Mouse (Mus musculus) stomach, postnatal 0 days (tissue): Measurements from ENCODE around the gene Mmel1. TPM values are rescaled to one million over a fixed set of nuclear protein-coding genes. Genes with fewer than 3 reads are reported as not detected.

Source experiments
- ATAC-seq: fragments of 200-750 bp; cut with Nextera tagmentation; 2 replicates; pipeline ENCODE4 v1.8.0; 2017; ENCODE audit not compliant: low FRiP score, low TSS enrichment
- DNase-seq: peaks from one replicate; pipeline ENCODE4 v3.0.0-alpha.2; 2016; ENCODE audit warnings: low spot score
- H3K27ac ChIP-seq: fragments of 300-500 bp; sonication (generic); replicated peaks from 2 replicates; pipeline ENCODE4 v1.5.1; 2014; ENCODE audit warnings: mild to moderate bottlenecking, control low read depth
- H3K27me3 ChIP-seq: fragments of 300-500 bp; sonication (generic); 2 replicates; pipeline ENCODE4 v1.6.1; 2014; ENCODE audit warnings: low read length; ENCODE audit not compliant: control insufficient read depth, insufficient read depth
- H3K36me3 ChIP-seq: fragments of 300-500 bp; sonication (generic); 2 replicates; pipeline ENCODE4 v1.6.1; 2014; ENCODE audit warnings: low read length, mixed read lengths; ENCODE audit not compliant: control insufficient read depth, insufficient read depth
- H3K4me1 ChIP-seq: fragments of 300-500 bp; sonication (generic); replicated peaks from 2 replicates; pipeline ENCODE4 v1.6.1; 2014; ENCODE audit warnings: antibody characterized with exemption; ENCODE audit not compliant: control insufficient read depth, insufficient read depth
- H3K4me2 ChIP-seq: fragments of 300-500 bp; sonication (generic); replicated peaks from 2 replicates; pipeline ENCODE4 v1.6.1; 2014; ENCODE audit warnings: low read depth, mild to moderate bottlenecking, control low read depth, moderate library complexity
- H3K4me3 ChIP-seq: fragments of 300-500 bp; sonication (generic); 2 replicates; pipeline ENCODE4 v1.5.1; 2014; ENCODE audit warnings: low read depth, low read length, control low read depth
- H3K9ac ChIP-seq: fragments of 300-500 bp; sonication (generic); 2 replicates; pipeline ENCODE4 v1.6.1; 2014; ENCODE audit warnings: mild to moderate bottlenecking, low read length, control low read depth, mixed read lengths
- H3K9me3 ChIP-seq: fragments of 300-500 bp; sonication (generic); 2 replicates; pipeline ENCODE4 v1.6.1; 2016; ENCODE audit warnings: low read length; ENCODE audit not compliant: control insufficient read depth
- CTCF ChIP-seq: IDR thresholded peaks from 2 replicates; pipeline ENCODE4 v1.5.1; 2016; ENCODE audit warnings: antibody characterized with exemption, low read depth, mild to moderate bottlenecking, moderate library complexity
- EP300 ChIP-seq: optimal IDR thresholded peaks from 2 replicates; pipeline ENCODE3; 2016; ENCODE audit warnings: antibody characterized with exemption
- WGBS: fragments of 180-500 bp; shearing (Covaris S2); extraction: QIAGEN DNeasy Blood & Tissue Kit; methylation state at CpG from one replicate; pipeline ENCODE4 v1.1.7; 2014; 5-methylcytosine and 5-hydroxymethylcytosine counted together
- polyA plus RNA-seq: library from polyadenylated mRNA; unstranded; fragments of >200 nt; fragmentation: Nextera tagmentation; extraction: Ambion mirVana; gene quantifications from 2 replicates; pipeline ENCODE4 v1.2.1, GENCODE M21; 2015

The Mmel1 gene
- polyA plus RNA-seq, 1 experiment from 2014 or later: not detected

- no peak overlapping the region for H3K27ac ChIP-seq
- H3K4me1 ChIP-seq: no peaks in the 10 kb centered on the region
- H3K4me3 ChIP-seq: no peak overlapping the region
- H3K36me3 ChIP-seq: no peaks in the 10 kb centered on the region
- TF ChIP-seq EP300 (no peak), CTCF (no peak)
- H3K4me2 ChIP-seq: no peak overlapping the region
- no peaks in the 10 kb centered on the region for H3K9me3 ChIP-seq
- DNase-seq (no peak), ATAC-seq (no peak)
- H3K9ac ChIP-seq: no peak overlapping the region
- 65% methylated on average over 3 of the region's 3 CpGs for WGBS
- peaks cover 5% of the 10 kb centered on the region; the same call in 1 of the 2 replicates for H3K27me3 ChIP-seq
These were observed 10.8 kb upstream of the Mmel1 start for GRCm38 (mm10) chr4:154858601-154859000.

- Histone ChIP-seq H3K4me1 (no peaks in the 10 kb centered on the region), H3K27ac (no peak overlapping the region), H3K9me3 (no peaks in the 10 kb centered on the region), H3K9ac (no peak overlapping the region), H3K36me3 (no peaks in the 10 kb centered on the region), H3K27me3 (no peaks in the 10 kb centered on the region), H3K4me2 (no peak overlapping the region), H3K4me3 (no peak overlapping the region)
- 77% methylated on average over 5 of the region's 5 CpGs for WGBS
- no peak for TF ChIP-seq CTCF
- no peak for TF ChIP-seq EP300
- DNase-seq (no peak), ATAC-seq (no peak)
These were observed 7.4 kb upstream of the Mmel1 start for GRCm38 (mm10) chr4:154861967-154862366.

GRCm38 (mm10) chr4:154863436-154863935 is 5.9 kb upstream of the Mmel1 start:
- ATAC-seq: no peak

DNA sequence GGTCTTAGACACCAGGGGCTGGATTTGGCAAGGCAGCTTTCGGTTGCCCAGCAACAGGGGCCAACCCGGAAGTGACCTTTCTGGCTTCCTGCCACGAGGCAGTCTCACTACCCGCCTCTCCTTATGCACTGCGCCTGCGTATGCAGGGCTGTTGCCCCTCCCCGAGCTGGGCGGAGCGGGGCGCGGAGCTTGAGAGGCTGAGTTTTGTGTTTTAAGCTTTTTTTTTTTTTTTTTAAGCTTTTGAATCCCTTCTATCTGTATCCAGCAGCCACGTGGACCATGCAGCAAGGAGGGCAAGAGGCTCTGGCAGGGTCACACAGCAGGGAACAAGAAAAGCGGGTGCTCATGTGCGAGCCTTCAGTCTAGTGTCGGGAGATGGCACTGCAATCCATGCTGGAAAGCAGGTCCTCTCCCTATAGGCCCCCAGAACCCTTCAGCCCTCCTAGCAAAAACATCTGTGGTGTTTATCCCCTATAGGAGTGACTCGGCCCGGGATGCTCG is 5.1 kb upstream of the Mmel1 start:
- H3K36me3 ChIP-seq: no peaks in the 10 kb centered on the region
- H3K27me3 ChIP-seq: no peaks in the 10 kb centered on the region
- H3K4me3 ChIP-seq: peak overlapping the region; percentile 35
- WGBS: 1% methylated on average over 16 of the region's 18 CpGs
- peak overlapping the region; percentile 63; the same call in 1 of the 2 replicates for H3K27ac ChIP-seq
- peak overlapping the region; percentile 64 for H3K4me2 ChIP-seq
- ATAC-seq (peak; percentile 86), DNase-seq (peak; percentile 93)
- TF ChIP-seq EP300 (no peak), CTCF (peak; percentile 59)
- no peaks in the 10 kb centered on the region for H3K4me1 ChIP-seq
- H3K9me3 ChIP-seq: no peaks in the 10 kb centered on the region
- peak overlapping the region; percentile 53 for H3K9ac ChIP-seq

More at GRCm38 (mm10) chr4:154863436-154863935, 5.9 kb upstream of the Mmel1 start:
- H3K9ac ChIP-seq: no peak overlapping the region
- H3K27ac ChIP-seq: no peak overlapping the region
- H3K4me1 ChIP-seq: no peaks in the 10 kb centered on the region
- H3K36me3 ChIP-seq: no peaks in the 10 kb centered on the region
- H3K27me3 ChIP-seq: no peaks in the 10 kb centered on the region
- no peak overlapping the region for H3K4me2 ChIP-seq
- no peaks in the 10 kb centered on the region for H3K9me3 ChIP-seq
- DNase-seq: no peak
- 76% methylated on average over 3 of the region's 3 CpGs for WGBS
- no peak overlapping the region for H3K4me3 ChIP-seq
- no peak for TF ChIP-seq CTCF
- no peak for TF ChIP-seq EP300

DNA sequence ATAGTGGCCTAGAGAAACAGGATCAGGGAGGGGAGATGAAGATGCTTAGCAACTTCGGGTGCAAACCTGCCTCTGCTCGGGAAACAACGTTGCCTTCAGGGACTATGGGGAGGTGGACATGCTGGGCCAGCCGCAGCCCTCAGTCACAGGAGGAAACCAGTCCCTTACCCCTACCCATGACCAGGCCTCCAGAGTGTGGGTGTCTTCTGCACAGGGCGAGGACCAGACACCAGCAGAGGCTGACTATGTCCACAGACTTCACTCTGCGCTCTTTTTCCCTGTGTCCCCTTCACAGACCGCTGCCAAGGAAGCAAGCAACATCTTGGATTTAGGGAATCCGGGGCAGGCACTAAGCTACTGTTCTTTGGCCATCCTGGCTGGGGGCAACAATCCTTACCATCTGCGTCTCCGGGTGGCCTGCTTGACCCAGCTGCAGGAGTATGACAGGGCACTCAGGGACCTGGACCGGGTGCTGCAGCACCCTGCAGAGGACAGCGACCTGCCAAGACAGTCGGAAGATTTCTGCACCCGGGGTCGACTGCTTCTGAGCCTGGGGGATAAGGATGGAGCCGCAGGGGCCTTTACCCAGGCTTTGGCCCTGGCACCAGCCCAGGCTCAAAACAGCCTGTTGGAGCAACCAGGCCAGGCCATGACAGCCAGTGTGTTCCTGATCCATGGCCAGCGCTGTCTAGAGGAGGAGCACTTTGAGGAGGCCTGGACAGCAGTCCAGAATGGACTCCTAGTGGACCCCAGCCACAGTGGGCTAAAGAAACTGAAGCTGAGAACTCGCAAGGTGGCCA is 4.2 kb upstream of the Mmel1 start:
- H3K4me3 ChIP-seq: no peak overlapping the region; the same call in 1 of the 2 replicates
- H3K4me2 ChIP-seq: no peak overlapping the region
- H3K9ac ChIP-seq: peak overlapping the region; percentile 53
- DNase-seq (no peak), ATAC-seq (no peak)
- no peaks in the 10 kb centered on the region for H3K36me3 ChIP-seq
- peak overlapping the region; percentile 30; the same call in 1 of the 2 replicates for H3K27ac ChIP-seq
- H3K27me3 ChIP-seq: no peaks in the 10 kb centered on the region
- TF ChIP-seq CTCF (no peak), EP300 (no peak)
- 78% methylated on average over 18 of the region's 18 CpGs for WGBS
- H3K9me3 ChIP-seq: no peaks in the 10 kb centered on the region
- no peaks in the 10 kb centered on the region for H3K4me1 ChIP-seq

DNA sequence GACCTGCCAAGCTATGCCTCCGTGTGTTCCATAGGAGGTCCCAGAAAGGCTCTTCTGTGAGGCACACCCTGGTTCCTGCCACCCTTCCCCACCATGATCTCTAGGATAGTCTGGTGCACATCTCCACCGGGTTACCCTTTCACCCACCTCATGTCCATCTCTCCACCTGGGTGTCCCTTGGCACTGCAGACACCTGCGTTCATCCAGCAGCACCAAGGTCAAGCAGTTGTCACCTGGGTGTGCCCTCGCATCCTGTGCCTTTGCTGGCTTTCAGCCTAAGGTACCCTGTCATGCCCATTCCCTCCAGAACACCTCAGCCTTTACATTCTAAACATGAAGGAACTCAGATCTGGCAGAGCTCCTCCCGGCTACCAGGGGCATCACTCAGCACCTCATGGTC is 3.0 kb upstream of the Mmel1 start:
- no peak for ATAC-seq
- Histone ChIP-seq H3K27ac (no peak overlapping the region), H3K36me3 (no peaks in the 10 kb centered on the region), H3K4me3 (no peak overlapping the region), H3K4me1 (no peaks in the 10 kb centered on the region), H3K4me2 (no peak overlapping the region), H3K27me3 (no peaks in the 10 kb centered on the region), H3K9ac (no peak overlapping the region), H3K9me3 (no peaks in the 10 kb centered on the region)
- WGBS: 76% methylated on average over 5 of the region's 5 CpGs
- DNase-seq: no peak
- TF ChIP-seq EP300 (no peak), CTCF (no peak)
